Mouse (Mus musculus) embryonic fibroblast, embryonic 13.5 days (primary cell): ENCODE data around the gene Ptprd. TPM values are rescaled to one million over a fixed set of nuclear protein-coding genes. Genes with fewer than 3 reads are reported as not detected.

Experiments used
- H3K27ac ChIP-seq: 2 replicates; pipeline ENCODE4 v1.5.1; 2012; ENCODE audit warnings: low read length, control low read depth, inconsistent platforms; ENCODE audit not compliant: insufficient read depth
- H3K4me1 ChIP-seq: 2 replicates; pipeline ENCODE4 v1.6.1; 2011; ENCODE audit warnings: low read length; ENCODE audit not compliant: control insufficient read depth, insufficient read depth
- H3K4me3 ChIP-seq: 2 replicates; pipeline ENCODE4 v1.5.1; 2011; ENCODE audit warnings: mild to moderate bottlenecking, control low read depth, low read length; ENCODE audit not compliant: insufficient read depth
- CTCF ChIP-seq: IDR thresholded peaks from 2 replicates; pipeline ENCODE4 v1.5.1; 2011; ENCODE audit warnings: mild to moderate bottlenecking, control low read depth, low read length, moderate library complexity, borderline replicate concordance; ENCODE audit not compliant: insufficient read depth
- POLR2A ChIP-seq: IDR thresholded peaks from 2 replicates; pipeline ENCODE4 v1.6.1; 2011; ENCODE audit warnings: low read depth, mild to moderate bottlenecking, control low read depth, low read length, moderate library complexity
- polyA plus RNA-seq: library from polyadenylated mRNA; stranded (reverse); fragments of >200 nt; gene quantifications from 2 replicates; pipeline ENCODE4 v1.2.4, GENCODE M21; 2011; ENCODE audit warnings: low read depth; ENCODE audit not compliant: missing spikeins, insufficient read length

Gene Ptprd
- polyA plus RNA-seq, 1 experiment: 39.3 TPM

DNA sequence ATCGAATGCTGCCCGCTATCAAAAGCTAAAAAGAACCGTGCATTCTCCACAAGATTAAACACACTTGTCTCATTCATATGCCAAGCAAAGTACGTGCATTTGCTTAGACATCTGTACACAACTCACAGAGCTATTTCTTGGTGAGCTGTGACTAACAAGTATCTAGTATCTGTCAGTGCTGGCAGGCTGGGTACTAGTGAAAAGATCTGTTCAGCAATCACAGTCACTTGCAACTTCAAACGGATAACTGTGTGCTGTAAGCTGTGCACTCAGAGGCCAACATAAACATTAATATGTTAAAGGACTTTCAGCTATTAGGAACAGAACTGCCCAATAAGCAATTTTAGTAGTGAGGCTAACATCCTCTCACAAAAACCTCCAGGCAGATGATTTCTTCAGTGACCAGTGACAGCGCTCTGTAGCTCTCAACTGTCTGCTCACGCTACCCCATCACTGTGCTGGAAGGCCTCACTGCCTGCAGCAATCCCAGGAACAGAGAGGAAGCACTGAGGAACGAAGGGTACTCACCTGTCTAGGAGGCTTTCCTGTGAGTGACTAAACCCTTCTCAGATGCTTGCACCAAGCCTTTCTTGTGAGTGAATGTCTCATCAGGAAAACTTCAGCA, 1918.9 kb downstream of the Ptprd start:
- no peak for TF ChIP-seq CTCF
- no peak for TF ChIP-seq POLR2A
- H3K27ac ChIP-seq: no peak overlapping the region
- H3K4me1 ChIP-seq: peaks cover 11% of the 10 kb centered on the region; the same call in 1 of the 2 replicates
- no peak overlapping the region for H3K4me3 ChIP-seq

DNA sequence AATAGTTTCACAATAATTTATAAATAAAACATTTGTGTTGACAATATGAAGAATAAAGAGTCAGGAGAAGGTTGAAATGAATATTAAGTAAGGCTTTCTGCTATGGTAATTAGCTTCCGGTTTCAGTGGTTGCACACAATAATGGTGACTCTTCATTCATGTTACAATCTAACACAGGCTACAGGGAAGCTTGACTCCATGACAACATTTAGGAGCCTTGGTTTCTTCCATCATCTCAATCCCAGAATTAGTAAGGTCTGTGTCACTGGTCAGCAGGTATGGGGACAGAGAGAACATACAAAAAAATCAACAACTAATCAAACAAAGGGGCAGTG, 1921.3 kb downstream of the Ptprd start:
- Histone ChIP-seq H3K27ac (no peak overlapping the region), H3K4me3 (no peak overlapping the region)

DNA sequence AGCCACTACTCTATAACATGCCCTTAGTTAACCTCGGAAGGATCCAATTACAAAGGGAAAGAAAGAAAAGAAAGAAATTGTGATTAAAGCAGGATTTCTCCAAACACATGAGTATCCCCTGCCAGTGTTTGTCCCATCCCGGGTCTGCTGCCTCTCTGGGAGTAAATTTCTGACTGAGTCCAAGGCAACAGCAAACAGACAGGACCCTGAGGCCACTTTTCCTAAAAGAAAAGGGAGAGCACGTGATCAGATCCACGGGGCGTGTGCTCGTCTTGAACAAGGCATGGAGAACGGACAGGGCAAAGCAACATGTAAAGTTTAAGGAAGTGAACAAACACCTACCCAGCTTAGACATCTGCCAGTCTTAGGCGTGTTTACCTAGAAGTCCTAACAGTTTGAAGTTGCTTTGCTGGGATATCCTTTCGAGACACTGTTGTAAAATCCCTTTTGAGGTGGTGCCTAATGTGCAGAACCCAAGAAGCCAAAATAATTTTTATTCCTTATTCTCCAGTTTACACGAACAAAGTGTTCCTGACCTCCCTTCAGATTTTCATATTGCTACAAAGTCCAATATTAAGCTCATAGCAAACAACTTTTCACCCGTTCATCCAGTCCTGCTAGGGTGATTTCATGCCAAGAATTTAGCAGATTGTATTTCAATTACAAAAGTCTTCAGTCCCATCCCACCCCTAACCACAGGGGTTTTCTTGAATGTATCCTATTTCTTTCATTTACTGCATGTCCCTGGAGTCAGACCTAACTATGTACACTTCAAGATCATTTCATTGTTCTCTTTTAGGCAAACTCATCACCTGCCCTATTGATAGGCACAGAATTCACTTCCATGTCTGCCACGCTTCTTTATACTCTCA, 1921.9 kb downstream of the Ptprd start:
- H3K27ac ChIP-seq: no peak overlapping the region
- H3K4me1 ChIP-seq: peaks cover 8% of the 10 kb centered on the region; the same call in 1 of the 2 replicates
- TF ChIP-seq CTCF (no peak), POLR2A (no peak)
- no peak overlapping the region for H3K4me3 ChIP-seq

More for the DNA sequence above, 1921.3 kb downstream of the Ptprd start:
- peaks cover 8% of the 10 kb centered on the region; the same call in 1 of the 2 replicates for H3K4me1 ChIP-seq
- TF ChIP-seq CTCF (no peak), POLR2A (no peak)

DNA sequence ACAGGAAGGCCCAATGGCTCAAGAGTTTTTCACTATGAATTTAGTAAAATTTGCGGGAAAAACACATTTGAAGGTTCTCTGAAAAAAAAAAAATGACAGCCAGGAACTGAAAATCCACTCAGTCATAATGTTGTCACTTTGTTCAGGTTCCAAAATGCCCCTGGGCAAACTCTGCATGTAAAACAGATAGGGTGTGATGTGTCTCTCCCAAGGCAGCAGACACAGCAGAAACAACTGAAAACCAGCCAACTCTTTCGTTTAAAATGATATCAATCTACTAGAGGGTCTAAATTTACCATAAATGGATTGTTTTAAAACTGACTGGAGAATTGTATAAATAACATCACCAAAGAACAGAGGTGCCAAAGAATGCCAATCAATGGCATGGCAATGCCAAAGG, 1925.7 kb downstream of the Ptprd start:
- TF ChIP-seq POLR2A (no peak), CTCF (no peak)

DNA sequence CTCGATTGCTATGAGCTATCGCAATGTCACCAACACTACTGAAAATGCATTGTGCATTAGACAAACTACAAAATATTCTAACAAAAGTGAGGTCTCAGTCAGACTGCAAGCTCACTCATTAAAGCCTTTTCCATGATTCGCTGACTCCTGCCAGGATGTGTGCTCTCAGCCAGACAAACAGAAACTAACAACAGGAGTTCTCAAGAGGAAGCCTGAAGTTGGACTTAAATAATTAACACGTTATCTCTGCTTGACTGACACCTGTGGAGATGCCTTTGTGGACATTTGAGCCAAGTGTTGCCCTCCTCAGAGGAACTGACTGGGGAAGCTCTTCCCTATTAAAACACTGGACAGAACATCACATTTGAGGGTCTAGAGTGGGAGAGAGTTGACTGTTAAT, 1928.9 kb downstream of the Ptprd start:
- Histone ChIP-seq H3K4me3 (no peak overlapping the region), H3K4me1 (no peaks in the 10 kb centered on the region), H3K27ac (no peak overlapping the region)
- TF ChIP-seq CTCF (no peak), POLR2A (no peak)

More for the DNA sequence above, 1925.7 kb downstream of the Ptprd start:
- H3K27ac ChIP-seq: no peak overlapping the region
- no peak overlapping the region for H3K4me3 ChIP-seq
- peaks cover 4% of the 10 kb centered on the region; the same call in 1 of the 2 replicates for H3K4me1 ChIP-seq

- TF ChIP-seq CTCF (no peak), POLR2A (no peak)
- H3K4me1 ChIP-seq: no peaks in the 10 kb centered on the region
- H3K27ac ChIP-seq: no peak overlapping the region
- no peak overlapping the region for H3K4me3 ChIP-seq
These were observed 1949.0 kb downstream of the Ptprd start for GRCm38 (mm10) chr4:76262727-76263126.

DNA sequence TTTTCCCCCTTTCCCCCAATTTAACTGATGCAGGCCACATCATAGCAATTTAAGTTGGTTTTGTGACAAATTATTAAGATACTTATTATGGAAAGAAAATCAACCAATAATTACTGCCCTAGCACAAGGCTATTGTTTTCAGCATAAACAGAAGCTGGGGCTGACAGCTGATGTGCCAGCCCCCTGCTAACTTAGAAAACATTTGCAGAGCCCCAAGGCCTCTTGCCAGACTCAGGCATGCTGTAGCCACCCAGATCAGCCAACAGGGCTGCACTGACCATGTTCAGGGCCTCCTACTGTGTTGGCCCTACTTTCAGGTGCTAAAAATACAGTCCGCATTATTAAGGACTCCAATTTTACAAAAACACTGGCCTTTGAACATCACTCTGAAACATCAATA, 1951.1 kb downstream of the Ptprd start:
- Histone ChIP-seq H3K4me1 (no peaks in the 10 kb centered on the region), H3K4me3 (no peak overlapping the region), H3K27ac (no peak overlapping the region)
- TF ChIP-seq POLR2A (no peak), CTCF (no peak)

DNA sequence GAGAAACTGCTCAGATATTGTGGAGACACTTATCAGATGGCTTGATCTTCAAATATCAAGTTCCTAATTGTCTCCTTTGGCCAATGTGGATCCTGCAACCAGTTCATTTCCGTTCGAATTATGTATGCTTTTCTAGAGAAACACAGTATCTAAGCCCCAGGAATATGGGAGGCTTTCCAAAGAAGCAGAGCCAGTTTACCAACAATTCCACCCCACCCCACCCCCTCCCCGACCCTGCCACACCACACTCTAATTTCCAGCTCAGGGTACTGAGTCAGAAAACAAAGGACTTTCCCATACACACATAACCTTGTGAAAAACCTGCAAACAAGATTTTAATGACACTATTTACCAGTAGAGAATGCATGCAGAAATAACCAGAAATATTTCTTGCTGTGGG, 1951.5 kb downstream of the Ptprd start:
- no peak overlapping the region for H3K27ac ChIP-seq
- H3K4me1 ChIP-seq: no peaks in the 10 kb centered on the region
- no peak overlapping the region for H3K4me3 ChIP-seq
- no peak for TF ChIP-seq POLR2A
- no peak for TF ChIP-seq CTCF

GRCm38 (mm10) chr4:76259636-76260035, 1952.1 kb downstream of the Ptprd start:
- Histone ChIP-seq H3K4me1 (no peaks in the 10 kb centered on the region), H3K4me3 (no peak overlapping the region), H3K27ac (no peak overlapping the region)
- no peak for TF ChIP-seq CTCF
- no peak for TF ChIP-seq POLR2A

DNA sequence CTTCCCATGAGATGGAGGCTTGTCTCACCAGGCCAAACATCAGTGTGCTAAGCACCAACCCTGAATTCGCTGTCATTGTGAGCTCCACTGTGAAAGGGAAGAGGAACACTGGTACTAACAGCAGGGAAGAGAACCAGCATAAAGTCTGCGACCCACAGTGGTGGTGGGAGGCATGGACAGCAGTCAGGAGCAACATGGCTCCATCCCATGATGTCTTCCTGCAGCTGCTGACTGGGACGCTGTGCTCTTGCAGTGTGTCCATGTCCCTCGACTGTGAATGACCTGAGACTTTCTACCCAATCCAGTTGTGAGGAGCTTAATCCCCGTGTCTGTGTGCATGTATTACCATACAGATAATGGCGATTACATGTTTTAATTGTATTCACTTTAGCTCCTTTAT, 1967.4 kb downstream of the Ptprd start:
- TF ChIP-seq POLR2A (no peak), CTCF (no peak)
- H3K27ac ChIP-seq: no peak overlapping the region
- H3K4me3 ChIP-seq: no peak overlapping the region
- no peaks in the 10 kb centered on the region for H3K4me1 ChIP-seq

- no peak overlapping the region for H3K4me3 ChIP-seq
- H3K4me1 ChIP-seq: no peaks in the 10 kb centered on the region
- TF ChIP-seq CTCF (no peak), POLR2A (no peak)
- H3K27ac ChIP-seq: no peak overlapping the region
These were observed 1970.2 kb downstream of the Ptprd start for GRCm38 (mm10) chr4:76241542-76241941.
